Mouse (Mus musculus) CD4-positive, CD25-positive, alpha-beta regulatory T cell, adult 9 weeks (primary cell): Measurements from ENCODE around the gene Il15ra. TPM values are rescaled to one million over a fixed set of nuclear protein-coding genes. Genes with fewer than 3 reads are reported as not detected.

Experiments
- polyA plus RNA-seq: library from polyadenylated mRNA; unstranded; fragments of 100-300 nt; shearing (Covaris generic); gene quantifications from one replicate; pipeline ENCODE4 v1.2.1, GENCODE M21; 2017

Il15ra gene
- polyA plus RNA-seq = 33.9 TPM

DNA sequence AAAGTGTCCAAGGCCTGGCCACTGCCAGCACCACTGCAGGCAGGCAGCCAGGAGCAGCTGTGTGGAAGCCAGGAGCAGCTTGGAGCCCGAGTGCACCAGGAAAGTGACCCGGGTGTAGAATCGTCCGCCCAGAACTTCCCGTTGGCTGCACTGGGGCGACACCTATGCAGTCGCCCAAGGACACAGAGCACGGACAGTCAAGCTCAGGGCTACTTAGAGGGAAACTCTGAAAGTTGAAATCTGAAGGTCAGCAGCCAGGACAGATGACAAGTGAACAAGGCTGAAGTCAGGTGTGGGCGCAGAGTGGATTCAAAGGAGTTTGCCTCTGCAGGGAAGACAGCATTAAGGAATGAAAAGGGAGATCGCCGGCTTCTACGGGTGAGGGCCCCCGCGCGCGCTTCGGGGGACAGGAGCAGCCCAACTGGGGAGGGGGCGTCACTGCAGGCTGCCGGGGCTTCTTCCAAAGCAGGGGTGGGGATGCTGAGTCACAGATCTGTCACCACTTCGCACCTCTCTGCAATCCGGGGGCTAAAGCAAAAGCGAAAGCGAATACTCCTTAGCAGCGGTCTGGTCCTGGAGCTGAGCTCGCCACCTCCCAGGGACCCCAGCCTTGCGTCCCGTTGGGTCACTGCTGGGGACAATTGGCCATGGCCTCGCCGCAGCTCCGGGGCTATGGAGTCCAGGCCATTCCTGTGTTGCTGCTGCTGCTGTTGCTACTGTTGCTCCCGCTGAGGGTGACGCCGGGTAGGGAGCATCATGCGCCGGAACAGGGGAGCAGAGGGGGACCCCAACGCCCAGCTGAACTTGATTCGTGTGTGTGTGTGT, at the start of gene Il15ra:
TSS of gene Il15ra (plus strand) at position 90 of the 825 bp plus-strand sequence.

DNA sequence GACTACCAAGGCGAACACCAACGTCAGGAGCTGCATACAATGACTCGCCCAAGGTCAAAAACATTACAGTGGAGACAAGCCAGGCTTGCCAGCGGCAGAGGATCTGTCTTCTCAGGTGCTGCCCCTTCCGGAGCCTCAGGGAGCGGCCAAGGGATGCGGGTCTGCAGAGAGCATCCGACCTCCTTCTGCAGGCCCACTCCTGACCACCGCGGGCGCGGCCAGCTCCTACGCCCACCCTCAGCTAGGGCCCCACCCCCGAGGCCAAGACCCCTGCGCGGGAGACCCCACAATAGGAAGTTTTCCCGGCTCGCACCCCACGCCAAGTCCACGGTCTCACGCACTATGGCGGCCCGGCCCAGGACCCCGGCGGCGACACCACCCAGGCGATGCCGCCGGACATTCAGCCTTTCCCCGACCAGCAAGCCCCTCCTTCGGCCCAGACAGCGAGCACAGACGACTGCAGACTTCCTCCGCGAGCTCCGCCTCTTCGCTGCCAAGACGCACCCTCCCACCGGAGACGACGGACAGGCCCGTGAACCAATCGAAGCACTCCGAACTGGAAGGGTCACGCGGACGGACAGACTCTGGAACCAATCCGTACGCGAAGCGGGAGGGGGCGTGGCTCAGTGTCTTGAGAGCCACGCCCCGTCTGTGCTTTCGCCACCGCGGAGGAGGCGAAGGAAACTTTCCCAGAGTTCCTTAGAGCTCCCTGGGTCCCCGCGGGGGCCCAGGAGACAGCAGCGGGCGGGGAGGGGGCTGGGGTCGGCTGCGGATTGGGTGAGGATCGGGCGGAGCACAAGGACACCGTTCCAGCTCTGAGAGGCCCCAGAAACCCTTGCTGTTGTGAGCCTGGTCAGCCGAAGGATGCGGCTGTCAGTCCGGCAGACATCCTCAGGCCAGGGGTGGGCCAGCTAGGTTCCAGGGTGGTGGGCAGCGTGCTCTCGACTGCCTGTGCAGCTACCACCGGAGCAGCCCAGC, 72.3 kb downstream of the Il15ra start, which contains the start of the genes Fbh1 and Ankrd16:
TSS of gene Fbh1 (minus strand) at position 492 of the 978 bp plus-strand sequence.
TSS of gene Ankrd16 (plus strand) at position 786 of the 978 bp plus-strand sequence.

Other genes with a start within 250 kb of the Il15ra start
- gene Pfkfb3, start 151.2 kb upstream of the Il15ra start, polyA plus RNA-seq = 14.7 TPM
- 28.8 TPM for gene Rbm17, start 101.1 kb upstream of the Il15ra start, polyA plus RNA-seq
- gene Gm17490, start 79.0 kb upstream of the Il15ra start, polyA plus RNA-seq = not detected
- gene Il2ra, start 62.5 kb upstream of the Il15ra start, polyA plus RNA-seq = 403 TPM
- gene Fbh1, start 72.3 kb downstream of the Il15ra start, polyA plus RNA-seq = 88.4 TPM
- gene Ankrd16, start 72.6 kb downstream of the Il15ra start, polyA plus RNA-seq = 88.1 TPM